Mouse (Mus musculus) CH12.LX (cell line): Measurements from ENCODE around the gene AC141477.1. TPM values are rescaled to one million over a fixed set of nuclear protein-coding genes. Genes with fewer than 3 reads are reported as not detected.

Experiments used
- DNase-seq: peaks from one replicate; pipeline ENCODE4 v3.0.0-alpha.2; 2013; ENCODE audit errors: extremely low read depth
- H3K27ac ChIP-seq: 2 replicates; pipeline ENCODE4 v1.5.1; 2012; ENCODE audit warnings: low read depth, mild to moderate bottlenecking, control low read depth, moderate library complexity; ENCODE audit not compliant: insufficient read depth
- H3K27me3 ChIP-seq: replicated peaks from 2 replicates; pipeline ENCODE3; 2012; ENCODE audit warnings: inconsistent platforms
- H3K36me3 ChIP-seq, 2 experiments: replicated peaks in 1 of 2; 2 replicates each; pipeline versions ENCODE3 to v1.6.1; 2012; ENCODE audit warnings: inconsistent platforms in 1 of 2, low read length in 1 of 2, mild to moderate bottlenecking in 1 of 2, mixed read lengths in 1 of 2, moderate library complexity in 1 of 2; ENCODE audit not compliant: control insufficient read depth in 1 of 2, insufficient read depth in 1 of 2
- H3K4me1 ChIP-seq, 2 experiments: 2 replicates each; pipeline ENCODE4 v1.6.1; 2012; ENCODE audit warnings: inconsistent platforms in 1 of 2, moderate library complexity in 1 of 2; ENCODE audit not compliant: insufficient read depth in 2 of 2, control insufficient read depth in 1 of 2
- H3K4me2 ChIP-seq: 2 replicates; pipeline ENCODE4 v1.6.1; 2012; ENCODE audit warnings: low read depth, mild to moderate bottlenecking, control low read depth; ENCODE audit not compliant: poor library complexity, insufficient read depth, severe bottlenecking
- H3K4me3 ChIP-seq, 3 experiments: fragments of 150-350 bp in 1 of 3; sonication (generic) in 1 of 3; replicated peaks in 1 of 3; 2 replicates each; pipeline versions ENCODE3 to v1.5.1; 2011 to 2012; ENCODE audit warnings: low read depth in 2 of 3, low read length in 2 of 3, mild to moderate bottlenecking in 2 of 3, moderate library complexity in 2 of 3, control low read depth in 1 of 3, improper control_type of control experiment in 1 of 3, inconsistent platforms in 1 of 3, mixed read lengths in 1 of 3; ENCODE audit not compliant: poor library complexity in 1 of 3
- H3K79me2 ChIP-seq: replicated peaks from 2 replicates; pipeline ENCODE4 v1.6.1; 2012; ENCODE audit warnings: mild to moderate bottlenecking, moderate library complexity; ENCODE audit not compliant: control insufficient read depth, poor library complexity, insufficient read depth, severe bottlenecking; ENCODE audit errors: extremely low read depth
- H3K9ac ChIP-seq: 2 replicates; pipeline ENCODE4 v1.6.1; 2012; ENCODE audit warnings: low read depth, mild to moderate bottlenecking, control low read depth, moderate library complexity; ENCODE audit not compliant: insufficient read depth
- H3K9me3 ChIP-seq: replicated peaks from 2 replicates; pipeline ENCODE3; 2012; ENCODE audit warnings: low read length, inconsistent platforms, mixed read lengths
- BHLHE40 ChIP-seq: IDR thresholded peaks from 2 replicates; pipeline ENCODE4 v1.6.1; 2011; ENCODE audit warnings: mild to moderate bottlenecking, low read depth, low read length, improper control_type of control experiment
- CHD1 ChIP-seq: IDR thresholded peaks from 2 replicates; pipeline ENCODE4 v1.6.1; 2012; ENCODE audit warnings: low read depth, low read length, improper control_type of control experiment, inconsistent platforms
- CHD2 ChIP-seq: IDR thresholded peaks from 2 replicates; pipeline ENCODE4 v1.6.1; 2011; ENCODE audit warnings: low read length, improper control_type of control experiment
- CTCF ChIP-seq, 2 experiments: IDR thresholded peaks in 1 of 2; conservative IDR thresholded peaks in 1 of 2; 2 replicates each; pipeline ENCODE4 v1.5.1; 2011 to 2012; ENCODE audit warnings: low read depth in 2 of 2, low read length in 2 of 2, improper control_type of control experiment in 1 of 2, inconsistent platforms in 1 of 2, mild to moderate bottlenecking in 1 of 2, moderate library complexity in 1 of 2
- E2F4 ChIP-seq: IDR thresholded peaks from 2 replicates; pipeline ENCODE4 v1.6.1; 2011; ENCODE audit warnings: low read depth, low read length, improper control_type of control experiment; ENCODE audit not compliant: insufficient replicate concordance
- ELF1 ChIP-seq: IDR thresholded peaks from 2 replicates; pipeline ENCODE4 v1.6.1; 2014; ENCODE audit warnings: low read depth, mild to moderate bottlenecking, inconsistent platforms, low read length, improper control_type of control experiment
- GABPA ChIP-seq: IDR thresholded peaks from 2 replicates; pipeline ENCODE4 v1.6.1; 2012; ENCODE audit warnings: low read depth, low read length, improper control_type of control experiment, inconsistent platforms; ENCODE audit not compliant: insufficient replicate concordance
- HCFC1 ChIP-seq: IDR thresholded peaks from 2 replicates; pipeline ENCODE4 v1.6.1; 2012; ENCODE audit warnings: low read depth, mild to moderate bottlenecking, inconsistent platforms, low read length, improper control_type of control experiment
- KAT2A ChIP-seq: IDR thresholded peaks from 2 replicates; pipeline ENCODE4 v1.6.1; 2012; ENCODE audit warnings: low read length, improper control_type of control experiment, inconsistent platforms; ENCODE audit not compliant: insufficient replicate concordance
- MAX ChIP-seq: IDR thresholded peaks from 2 replicates; pipeline ENCODE4 v1.6.1; 2011; ENCODE audit warnings: low read length, improper control_type of control experiment
- MAZ ChIP-seq: IDR thresholded peaks from 2 replicates; pipeline ENCODE4 v1.6.1; 2012; ENCODE audit warnings: low read depth, mild to moderate bottlenecking, inconsistent platforms, low read length, improper control_type of control experiment, moderate library complexity
- MYC ChIP-seq: IDR thresholded peaks from 2 replicates; pipeline ENCODE4 v1.6.1; 2011; ENCODE audit warnings: low read depth, mild to moderate bottlenecking, improper control_type of control experiment, low read length
- PAX5 ChIP-seq: IDR thresholded peaks from 2 replicates; pipeline ENCODE4 v1.6.1; 2012; ENCODE audit warnings: low read length, inconsistent platforms, mixed read lengths
- POLR2A ChIP-seq: IDR thresholded peaks from 2 replicates; pipeline ENCODE4 v1.6.1; 2011; ENCODE audit warnings: low read depth, mild to moderate bottlenecking, improper control_type of control experiment, low read length
- RAD21 ChIP-seq: IDR thresholded peaks from 2 replicates; pipeline ENCODE4 v1.6.1; 2011; ENCODE audit warnings: low read depth, mild to moderate bottlenecking, low read length, improper control_type of control experiment, moderate library complexity
- RCOR1 ChIP-seq: conservative IDR thresholded peaks from 2 replicates; pipeline ENCODE4 v1.6.1; 2012; ENCODE audit warnings: low read depth, mild to moderate bottlenecking, inconsistent platforms, low read length, improper control_type of control experiment
- SMC3 ChIP-seq: IDR thresholded peaks from 2 replicates; pipeline ENCODE4 v1.6.1; 2011; ENCODE audit warnings: low read depth, low read length, improper control_type of control experiment
- TBP ChIP-seq: conservative IDR thresholded peaks from 2 replicates; pipeline ENCODE4 v1.6.1; 2011; ENCODE audit warnings: low read depth, low read length, improper control_type of control experiment
- TCF12 ChIP-seq: IDR thresholded peaks from 2 replicates; pipeline ENCODE4 v1.6.1; 2014; ENCODE audit warnings: low read depth, mild to moderate bottlenecking, inconsistent platforms, low read length, improper control_type of control experiment
- USF1 ChIP-seq: IDR thresholded peaks from 2 replicates; pipeline ENCODE4 v1.6.1; 2014; ENCODE audit warnings: low read depth, mild to moderate bottlenecking, inconsistent platforms, low read length, improper control_type of control experiment
- USF2 ChIP-seq: conservative IDR thresholded peaks from 2 replicates; pipeline ENCODE4 v1.6.1; 2011; ENCODE audit warnings: low read depth, low read length, improper control_type of control experiment
- ZC3H11A ChIP-seq: IDR thresholded peaks from 2 replicates; pipeline ENCODE4 v1.6.1; 2012; ENCODE audit warnings: low read depth, mild to moderate bottlenecking, inconsistent platforms, low read length, improper control_type of control experiment
- ZKSCAN1 ChIP-seq: IDR thresholded peaks from 2 replicates; pipeline ENCODE4 v1.6.1; 2012; ENCODE audit warnings: low read depth, inconsistent platforms, low read length, improper control_type of control experiment, borderline replicate concordance
- ZNF384 ChIP-seq: IDR thresholded peaks from 2 replicates; pipeline ENCODE4 v1.6.1; 2012; ENCODE audit warnings: low read depth, low read length, improper control_type of control experiment, inconsistent platforms
- dilution Hi-C: fragments of 300-500 bp; cut with MboI; formaldehyde crosslinking; loops from 2 replicates; pipeline ENCODE4 v1.14.3; 2020; ENCODE audit warnings: low sequenced_read_pairs; ENCODE audit not compliant: extremely low pct_unique_long_range_greater_than_20kb, extremely low pct_ligation_motif_present
- in situ Hi-C: fragments of 300-500 bp; cut with MboI; formaldehyde crosslinking; loops from 3 replicates; pipeline ENCODE4 v1.14.3; 2019; ENCODE audit warnings: low sequenced_read_pairs, low pct_ligation_motif_present, low pct_unique_long_range_greater_than_20kb, mixed read lengths
- polyA plus RNA-seq: library from polyadenylated mRNA; unstranded; fragments of >175 nt; gene quantifications from 2 replicates; pipeline ENCODE4 v1.2.1, GENCODE M21; 2012; ENCODE audit warnings: low read depth; ENCODE audit not compliant: insufficient read length
- total RNA-seq, 2 experiments: library from RNA; depleted of rRNA; stranded (reverse); fragments of 300-350 nt in 1 of 2; fragments of >200 nt in 1 of 2; gene quantifications; 2 replicates each; pipeline ENCODE4 v1.2.3; 2012 to 2014

The AC141477.1 gene
- total and polyA plus RNA-seq, 3 experiments, result not detected

- H3K9ac ChIP-seq, result no peak overlapping the region
- peaks cover 0 to 48% of the 10 kb centered on the region in 2 experiments for H3K36me3 ChIP-seq
- no peaks in the 10 kb centered on the region for H3K79me2 ChIP-seq
- H3K9me3 ChIP-seq, result peaks cover 14% of the 10 kb centered on the region
- H3K27me3 ChIP-seq, result no peaks in the 10 kb centered on the region
- H3K4me3 ChIP-seq, result no peak overlapping the region
- no peak overlapping the region for H3K27ac ChIP-seq
- DNase-seq, result no peak
- dilution Hi-C loops (no loop called here), in situ Hi-C loops (loop anchor here (5.0 kb wide), 1 partner anchor 271 kb away; no protein-coding TSS in a partner anchor)
- no peak overlapping the region for H3K4me2 ChIP-seq
- H3K4me1 ChIP-seq, result no peaks in the 10 kb centered on the region
- no peak for TF ChIP-seq POLR2A
- TF ChIP-seq CHD1, result no peak
- TF ChIP-seq KAT2A, result no peak
- no peak for TF ChIP-seq RCOR1
- TF ChIP-seq GABPA, result no peak
- TF ChIP-seq USF2, result no peak
- no peak for TF ChIP-seq CTCF (conservative IDR thresholded peaks at IDR 0.05 in 1 of 2, IDR thresholded peaks at IDR 0.05 in 1 of 2; ENCODE audit: low read depth in 2 of 2, low read length in 2 of 2)
- no peak for TF ChIP-seq PAX5
- TF ChIP-seq ELF1, result no peak
- no peak for TF ChIP-seq RAD21
- no peak for TF ChIP-seq MAZ
- TF ChIP-seq CHD2, result no peak
- TF ChIP-seq TCF12, result no peak
Observed at GRCm38 (mm10) chr10:76461255-76461654, 21.0 kb upstream of the AC141477.1 start.

- Histone ChIP-seq H3K4me2 (no peak overlapping the region), H3K27ac (no peak overlapping the region), H3K36me3 (peaks cover 0 to 3% of the 10 kb centered on the region in 2 experiments), H3K9ac (no peak overlapping the region), H3K4me1 (no peaks in the 10 kb centered on the region), H3K27me3 (peaks cover 9% of the 10 kb centered on the region), H3K9me3 (peaks cover 10% of the 10 kb centered on the region)
- dilution Hi-C loops, result no loop called here
- in situ Hi-C loops, result no loop called here
- TF ChIP-seq ZKSCAN1 (no peak), TBP (no peak), USF2 (no peak), ZC3H11A (no peak), BHLHE40 (no peak), RAD21 (peak; percentile 8), PAX5 (no peak), HCFC1 (no peak), CHD2 (no peak), USF1 (no peak), MYC (no peak), E2F4 (no peak), MAX (no peak), SMC3 (peak; percentile 65), KAT2A (no peak), CTCF (conservative IDR thresholded peaks at IDR 0.05 in 1 of 2, IDR thresholded peaks at IDR 0.05 in 1 of 2; ENCODE audit: low read depth in 2 of 2, low read length in 2 of 2) (peak; percentile 39 to 73; a peak in 3 of 4 replicates), ZNF384 (no peak)
- TF ChIP-seq, all 38 proteins: peak for 3
- no peaks in the 10 kb centered on the region for H3K79me2 ChIP-seq
- DNase-seq, result peak; percentile 55
- no peak overlapping the region for H3K4me3 ChIP-seq
Observed at GRCm38 (mm10) chr10:76455289-76455688, 15.0 kb upstream of the AC141477.1 start.
